Comparison of ENCODE assay signal across 17 mouse cellular contexts in genomic region chr7:74528182-74528581, GRCm38 (mm10). TPM values are rescaled to one million over a fixed set of nuclear protein-coding genes. Genes with fewer than 3 reads are reported as not detected.
A peak's percentile ranks its signal among the peaks of the same experiment; 100 is the strongest.
DNase-seq lines count a peak whose midpoint lies in the region; ATAC-seq and TF ChIP-seq lines count a peak whose summit lies in the region.
"Had no signal": no experiment of that assay in that cellular context is flagged by ENCODE, and none has a peak within 500 bp of the region (broad histone marks: within the 10 kb centered on the region; RNA-seq: fewer than 3 reads in every experiment).

No protein-coding gene starts in this region.

- no peak for DNase-seq in heart, embryonic 10.5 days (ENCODE audit: low spot score)
- DNase-seq in heart, adult 8-10 months (ENCODE audit: low spot score): no peak
- peak; percentile 20 for DNase-seq in lung, embryonic 14.5 days
- DNase-seq in lung, adult 18-20 months: no peak
- DNase-seq in cerebellum, adult 9-10 months: peak; percentile 80
- no peak for DNase-seq in retina, embryonic 14.5 days (ENCODE audit: low spot score)
- DNase-seq in embryo, embryonic 11 days: no peak
- DNase-seq: kidney, adult 18-20 months; layer of hippocampus, adult 9-11 months; liver; liver, postnatal 0 days; lung, postnatal 36 days; right cerebral cortex, postnatal 14 days had no signal

- no peaks in the 10 kb centered on the region for H3K27me3 ChIP-seq in heart, embryonic 10.5 days (ENCODE audit: insufficient read depth, poor library complexity, severe bottlenecking)
- H3K27me3 ChIP-seq in lung, embryonic 14.5 days (ENCODE audit: insufficient read depth, low read length): no peaks in the 10 kb centered on the region
- H3K27me3 ChIP-seq: forebrain, embryonic 15.5 days had no signal

- no peak overlapping the region for H3K4me3 ChIP-seq in heart, embryonic 10.5 days
- H3K4me3 ChIP-seq in lung, embryonic 14.5 days (ENCODE audit: low read depth, low read length): no peak overlapping the region
- H3K4me3 ChIP-seq: erythroblast, embryonic 14.5 days; forebrain, embryonic 15.5 days; midbrain, embryonic 10.5 days had no signal

- ATAC-seq in lung, embryonic 14.5 days (ENCODE audit: insufficient read depth): no peak
- ATAC-seq: forebrain, embryonic 15.5 days; hindbrain, embryonic 16.5 days; liver, postnatal 0 days had no signal

- no peak overlapping the region for H3K4me2 ChIP-seq in lung, embryonic 14.5 days
- H3K4me2 ChIP-seq: forebrain, embryonic 15.5 days had no signal

- H3K9ac ChIP-seq in lung, embryonic 14.5 days: no peak overlapping the region
- H3K9ac ChIP-seq: forebrain, embryonic 15.5 days; liver, postnatal 0 days had no signal

- H3K9me3 ChIP-seq in heart, embryonic 10.5 days: no peaks in the 10 kb centered on the region
- H3K9me3 ChIP-seq in lung, embryonic 14.5 days (ENCODE audit: low read depth, low read length): no peaks in the 10 kb centered on the region
- H3K9me3 ChIP-seq: forebrain, embryonic 15.5 days; midbrain, embryonic 10.5 days had no signal

- WGBS in heart, embryonic 10.5 days: 79% methylated on average over 5 of the region's 5 CpGs
- 70% methylated on average over 5 of the region's 5 CpGs for WGBS in lung, embryonic 14.5 days

- peaks cover 78% of the 10 kb centered on the region for H3K4me1 ChIP-seq in heart, embryonic 10.5 days
- H3K4me1 ChIP-seq in lung, embryonic 14.5 days (ENCODE audit: insufficient read depth): 0 out of 2 replicates have a peak, but pooled peaks cover 5% of the 10 kb centered on the region
- H3K4me1 ChIP-seq: forebrain, embryonic 15.5 days had no signal

- no peak for TF ChIP-seq CTCF in lung, embryonic 14.5 days (IDR thresholded peaks at IDR 0.05; ENCODE audit: low read depth)

- H3K27ac ChIP-seq in heart, embryonic 10.5 days: peak overlapping the region; percentile 49; the same call in 1 of the 2 replicates
- no peak overlapping the region for H3K27ac ChIP-seq in lung, embryonic 14.5 days (ENCODE audit: low read depth)
- H3K27ac ChIP-seq: forebrain, embryonic 15.5 days; midbrain, embryonic 10.5 days had no signal

- no peaks in the 10 kb centered on the region for H3K36me3 ChIP-seq in heart, embryonic 10.5 days
- H3K36me3 ChIP-seq in lung, embryonic 14.5 days (ENCODE audit: insufficient read depth): no peaks in the 10 kb centered on the region
- H3K36me3 ChIP-seq: forebrain, embryonic 15.5 days; midbrain, embryonic 10.5 days had no signal

RNA-seq across cellular contexts. Expression of gene Slco3a1, which starts 26.4 kb away (rescaled TPM):
- polyA plus RNA-seq in heart, embryonic 10.5 days (2016; fragmentation: Nextera tagmentation; extraction: Ambion mirVana): 26.9 and 36.7 TPM in 2 replicates
- total RNA-seq in heart, adult 8-10 months (2022): 100 to 1,000 TPM; 120 to 156 (median 130) TPM
- 4.2 and 4.7 TPM in 2 replicates for polyA plus RNA-seq in lung, embryonic 14.5 days (2014; fragmentation: Nextera tagmentation; extraction: Ambion mirVana)

Comparison
In these comparisons a context has a peak if more than half of its experiments do, and no peak if none do; other contexts are left out.
1. DNase-seq: peak in lung, embryonic 14.5 days (single experiment) and cerebellum, adult 9-10 months (single experiment); none in heart, embryonic 10.5 days (single experiment), heart, adult 8-10 months (single experiment), lung, adult 18-20 months (0 of 2), retina, embryonic 14.5 days (single experiment) and embryo, embryonic 11 days (single experiment).